Mouse (Mus musculus) layer of hippocampus, adult 8-10 months (tissue): ENCODE measurements around the gene March1. TPM values are rescaled to one million over a fixed set of nuclear protein-coding genes. Genes with fewer than 3 reads are reported as not detected.

ENCODE experiments used
- DNase-seq, 2 experiments: peaks; one replicate each; pipeline ENCODE4 v3.0.0; 2022; ENCODE audit warnings: low spot score in 2 of 2
- total RNA-seq, 4 experiments: library from RNA; stranded (reverse); gene quantifications; 2 replicates each; pipeline ENCODE4 v1.2.4; 2022

The March1 gene
- total RNA-seq, 4 experiments from 2014 or later = 41.5 to 49.0 (median 45.3) TPM

- no peak for DNase-seq
Measured at GRCm38 (mm10) chr8:65982039-65982438, 364.3 kb downstream of the March1 start.

GRCm38 (mm10) chr8:65987665-65988064, 370.0 kb downstream of the March1 start:
- no peak for DNase-seq

- DNase-seq = no peak
Measured at GRCm38 (mm10) chr8:66022815-66023214, 405.1 kb downstream of the March1 start.

GRCm38 (mm10) chr8:66033651-66034050, 416.0 kb downstream of the March1 start:
- DNase-seq = no peak

- no peak for DNase-seq
Measured at GRCm38 (mm10) chr8:66034429-66034828, 416.7 kb downstream of the March1 start.

- no peak for DNase-seq
Measured at GRCm38 (mm10) chr8:66094152-66094551, 476.5 kb downstream of the March1 start.

- no peak for DNase-seq
Measured at GRCm38 (mm10) chr8:66098148-66098547, 480.4 kb downstream of the March1 start.

- no peak for DNase-seq
Measured at GRCm38 (mm10) chr8:66119294-66119693, 501.6 kb downstream of the March1 start.

GRCm38 (mm10) chr8:66159648-66160047, 541.9 kb downstream of the March1 start:
- no peak for DNase-seq

GRCm38 (mm10) chr8:66166835-66167234, 549.1 kb downstream of the March1 start:
- no peak for DNase-seq

- DNase-seq = no peak
Measured at GRCm38 (mm10) chr8:66167405-66168173, 549.9 kb downstream of the March1 start.

- DNase-seq = no peak
Measured at GRCm38 (mm10) chr8:66179336-66179735, 561.6 kb downstream of the March1 start.

GRCm38 (mm10) chr8:66181265-66181664, 563.6 kb downstream of the March1 start:
- no peak for DNase-seq

GRCm38 (mm10) chr8:66182257-66182656, 564.6 kb downstream of the March1 start:
- DNase-seq = no peak

- peak in 1 of 2 experiments; percentile 14 for DNase-seq
Measured at GRCm38 (mm10) chr8:66183454-66183853, 565.8 kb downstream of the March1 start.

GRCm38 (mm10) chr8:66185226-66185625, 567.5 kb downstream of the March1 start:
- no peak for DNase-seq

GRCm38 (mm10) chr8:66194416-66194815, 576.7 kb downstream of the March1 start:
- DNase-seq = no peak

GRCm38 (mm10) chr8:66200169-66200568, 582.5 kb downstream of the March1 start:
- DNase-seq = no peak

- DNase-seq = peak; percentile 22 to 24
Measured at GRCm38 (mm10) chr8:66203814-66204438, 586.2 kb downstream of the March1 start.

GRCm38 (mm10) chr8:66209553-66209952, 591.9 kb downstream of the March1 start:
- DNase-seq = no peak

- DNase-seq = no peak
Measured at GRCm38 (mm10) chr8:66210294-66210693, 592.6 kb downstream of the March1 start.

- no peak for DNase-seq
Measured at GRCm38 (mm10) chr8:66219974-66220373, 602.3 kb downstream of the March1 start.

- DNase-seq = no peak
Measured at GRCm38 (mm10) chr8:66229931-66230330, 612.2 kb downstream of the March1 start.
